Mouse (Mus musculus) G1E (cell line): Measurements from ENCODE around the gene Plp2.
"Not testable (repeated sequence)": the region's sequence is repeated elsewhere in the genome, so short reads cannot be mapped to it uniquely, and the experiment has no call there.

Experiments used
- CTCF ChIP-seq: IDR thresholded peaks from 2 replicates; pipeline ENCODE4 v1.5.1; 2012; ENCODE audit warnings: low read depth, low read length, inconsistent platforms, mixed read lengths
- GATA1 ChIP-seq: IDR thresholded peaks from 2 replicates; pipeline ENCODE4 v1.6.1; 2012; ENCODE audit warnings: borderline replicate concordance, low read length, inconsistent platforms, mixed read lengths
- TAL1 ChIP-seq: conservative IDR thresholded peaks from 2 replicates; pipeline ENCODE4 v1.6.1; 2012; ENCODE audit warnings: low read depth, low read length, inconsistent platforms, mixed read lengths

DNA sequence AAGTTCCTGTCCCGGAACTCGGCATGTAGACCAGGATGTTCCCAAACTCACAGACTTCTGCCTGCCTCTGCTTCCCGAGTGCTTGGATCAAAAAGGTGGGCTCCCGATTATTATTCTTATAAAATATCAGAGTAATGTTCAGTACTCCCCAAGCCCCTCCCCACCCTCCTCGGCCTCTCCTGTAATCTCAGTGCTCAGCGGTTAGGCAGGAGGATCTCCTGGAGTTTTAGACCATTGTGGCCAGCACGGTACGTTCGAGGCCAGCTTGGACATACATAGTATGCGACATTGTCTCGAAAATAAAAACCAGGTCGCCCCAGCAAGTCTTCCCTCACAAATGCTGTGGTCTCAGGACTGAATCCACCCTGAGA, 42.6 kb upstream of the Plp2 start:
- TF ChIP-seq CTCF, GATA1, TAL1: not testable (repeated sequence)
